ENCODE assay signal across 16 mouse cellular contexts in genomic region chr19:19058710-19059398, GRCm38 (mm10). TPM values are rescaled to one million over a fixed set of nuclear protein-coding genes. Genes with fewer than 3 reads are reported as not detected.
DNase-seq lines count a peak whose midpoint lies in the region; ATAC-seq and TF ChIP-seq lines count a peak whose summit lies in the region.
"Had no signal": no experiment of that assay in that cellular context is flagged by ENCODE, and none has a peak within 500 bp of the region (broad histone marks: within the 10 kb centered on the region; RNA-seq: fewer than 3 reads in every experiment).

No protein-coding gene starts in this region.

- H3K9ac ChIP-seq in hindbrain, embryonic 11.5 days (ENCODE audit: low read depth, low read length), result no peak overlapping the region
- no peak overlapping the region for H3K9ac ChIP-seq in hindbrain, embryonic 12.5 days
- H3K9ac ChIP-seq in midbrain, embryonic 16.5 days (ENCODE audit: low read depth, low read length), result 0 out of 2 replicates have a peak overlapping the region, but pooled peaks have one; percentile 2
- no peak overlapping the region for H3K9ac ChIP-seq in lung, postnatal 0 days (replicated peaks; ENCODE audit: low read depth)
- H3K9ac ChIP-seq: heart, embryonic 15.5 days; lung, embryonic 15.5 days had no signal

- no peak overlapping the region for H3K27ac ChIP-seq in hindbrain, embryonic 11.5 days (ENCODE audit: low read depth, low read length)
- H3K27ac ChIP-seq in hindbrain, embryonic 10.5 days, result no peak overlapping the region; the same call in 1 of the 2 replicates
- H3K27ac ChIP-seq in cortical plate, adult 2 months (ENCODE audit: insufficient read depth, low read length), result peak overlapping the region; percentile 59; the same call in 1 of the 2 replicates
- H3K27ac ChIP-seq in hindbrain, embryonic 12.5 days, result no peak overlapping the region
- no peak overlapping the region for H3K27ac ChIP-seq in midbrain, embryonic 16.5 days (ENCODE audit: low read length)
- no peak overlapping the region for H3K27ac ChIP-seq in lung, postnatal 0 days (ENCODE audit: low read length)
- H3K27ac ChIP-seq in heart, embryonic 10.5 days, result no peak overlapping the region
- H3K27ac ChIP-seq: heart, embryonic 15.5 days; lung, embryonic 15.5 days had no signal

- 76% methylated on average over 10 of the region's 10 CpGs for WGBS in hindbrain, embryonic 11.5 days
- WGBS in hindbrain, embryonic 10.5 days, result 75% methylated on average over 10 of the region's 10 CpGs
- WGBS in hindbrain, embryonic 12.5 days, result 56% methylated on average over 10 of the region's 10 CpGs
- WGBS in midbrain, embryonic 16.5 days, result 28% methylated on average over 10 of the region's 10 CpGs
- WGBS in lung, postnatal 0 days, result 84% methylated on average over 10 of the region's 10 CpGs
- 79% methylated on average over 10 of the region's 10 CpGs for WGBS in heart, embryonic 10.5 days

- DNase-seq in hindbrain, embryonic 11.5 days (ENCODE audit: low spot score), result no peak
- no peak for DNase-seq in hindbrain, embryonic 10.5 days (ENCODE audit: low spot score)
- DNase-seq in lung, postnatal 0 days (ENCODE audit: low spot score), result no peak
- DNase-seq in heart, embryonic 10.5 days (ENCODE audit: low spot score), result no peak
- DNase-seq in thymus, postnatal 10 days (ENCODE audit: low spot score in 2 of 2), result no peak
- DNase-seq: cerebellum, postnatal 10 days; gastrocnemius, postnatal 14 days; kidney, adult 2 months; thymus, postnatal 14 days had no signal

- peak; percentile 75 for ATAC-seq in hindbrain, embryonic 11.5 days (ENCODE audit: low FRiP score)
- ATAC-seq in hindbrain, embryonic 12.5 days (ENCODE audit: low FRiP score), result peak; percentile 75
- peak; percentile 80 for ATAC-seq in midbrain, embryonic 16.5 days
- ATAC-seq in lung, postnatal 0 days, result no peak

- no peak overlapping the region for H3K4me3 ChIP-seq in hindbrain, embryonic 11.5 days (ENCODE audit: low read depth, low read length)
- H3K4me3 ChIP-seq in hindbrain, embryonic 10.5 days, result no peak overlapping the region
- H3K4me3 ChIP-seq in cortical plate, adult 2 months (ENCODE audit: insufficient read depth, low read length), result no peak overlapping the region
- H3K4me3 ChIP-seq in hindbrain, embryonic 12.5 days, result no peak overlapping the region
- H3K4me3 ChIP-seq in midbrain, embryonic 16.5 days (ENCODE audit: low read depth, low read length), result no peak overlapping the region
- H3K4me3 ChIP-seq in lung, postnatal 0 days (ENCODE audit: low read depth, low read length), result no peak overlapping the region
- H3K4me3 ChIP-seq in heart, embryonic 10.5 days, result no peak overlapping the region
- H3K4me3 ChIP-seq: erythroblast, embryonic 14.5 days; heart, embryonic 15.5 days; lung, embryonic 15.5 days had no signal

- no peak for TF ChIP-seq EP300 in lung, postnatal 0 days (IDR thresholded peaks at IDR 0.05)

- no peak overlapping the region for H3K4me2 ChIP-seq in hindbrain, embryonic 11.5 days (replicated peaks; ENCODE audit: low read depth, low read length)
- H3K4me2 ChIP-seq in hindbrain, embryonic 12.5 days (replicated peaks), result 0 out of 2 replicates have a peak overlapping the region, but pooled peaks have one; percentile 13
- H3K4me2 ChIP-seq in midbrain, embryonic 16.5 days (ENCODE audit: low read length), result peak overlapping the region; percentile 32
- no peak overlapping the region for H3K4me2 ChIP-seq in lung, postnatal 0 days (replicated peaks; ENCODE audit: low read depth, low read length)
- H3K4me2 ChIP-seq: heart, embryonic 15.5 days; lung, embryonic 15.5 days had no signal

- no peaks in the 10 kb centered on the region for H3K27me3 ChIP-seq in hindbrain, embryonic 11.5 days (ENCODE audit: control insufficient read depth, insufficient read depth, low read length)
- H3K27me3 ChIP-seq in hindbrain, embryonic 10.5 days (ENCODE audit: insufficient read depth, poor library complexity, severe bottlenecking), result no peaks in the 10 kb centered on the region
- no peaks in the 10 kb centered on the region for H3K27me3 ChIP-seq in hindbrain, embryonic 12.5 days
- H3K27me3 ChIP-seq in midbrain, embryonic 16.5 days (ENCODE audit: control insufficient read depth, insufficient read depth, low read depth, low read length), result no peaks in the 10 kb centered on the region
- no peaks in the 10 kb centered on the region for H3K27me3 ChIP-seq in lung, postnatal 0 days (replicated peaks; ENCODE audit: insufficient read depth, low read length)
- no peaks in the 10 kb centered on the region for H3K27me3 ChIP-seq in heart, embryonic 10.5 days (ENCODE audit: insufficient read depth, poor library complexity, severe bottlenecking)
- H3K27me3 ChIP-seq: heart, embryonic 15.5 days; lung, embryonic 15.5 days had no signal

- TF ChIP-seq POLR2A in cortical plate, adult 2 months (IDR thresholded peaks at IDR 0.05; ENCODE audit: extremely low read depth, insufficient read depth, low read length), result no peak

- no peak for TF ChIP-seq CTCF in cortical plate, adult 2 months (IDR thresholded peaks at IDR 0.05; ENCODE audit: extremely low read depth, insufficient read depth, low read length)
- no peak for TF ChIP-seq CTCF in lung, postnatal 0 days (IDR thresholded peaks at IDR 0.05)

- no peaks in the 10 kb centered on the region for H3K36me3 ChIP-seq in hindbrain, embryonic 11.5 days (ENCODE audit: control insufficient read depth, insufficient read depth, low read length)
- no peaks in the 10 kb centered on the region for H3K36me3 ChIP-seq in hindbrain, embryonic 10.5 days
- H3K36me3 ChIP-seq in hindbrain, embryonic 12.5 days, result no peaks in the 10 kb centered on the region
- H3K36me3 ChIP-seq in midbrain, embryonic 16.5 days (ENCODE audit: control insufficient read depth, insufficient read depth, low read length), result no peaks in the 10 kb centered on the region
- H3K36me3 ChIP-seq in lung, postnatal 0 days (ENCODE audit: insufficient read depth, low read length), result no peaks in the 10 kb centered on the region
- H3K36me3 ChIP-seq in heart, embryonic 10.5 days, result no peaks in the 10 kb centered on the region
- H3K36me3 ChIP-seq: heart, embryonic 15.5 days; lung, embryonic 15.5 days had no signal

- H3K9me3 ChIP-seq in hindbrain, embryonic 11.5 days (ENCODE audit: control insufficient read depth, low read length), result no peaks in the 10 kb centered on the region
- H3K9me3 ChIP-seq in hindbrain, embryonic 10.5 days, result no peaks in the 10 kb centered on the region
- H3K9me3 ChIP-seq in hindbrain, embryonic 12.5 days (replicated peaks), result no peaks in the 10 kb centered on the region
- H3K9me3 ChIP-seq in midbrain, embryonic 16.5 days (replicated peaks; ENCODE audit: control insufficient read depth, low read length, poor library complexity, severe bottlenecking), result no peaks in the 10 kb centered on the region
- H3K9me3 ChIP-seq in lung, postnatal 0 days (ENCODE audit: low read length), result no peaks in the 10 kb centered on the region
- H3K9me3 ChIP-seq in heart, embryonic 10.5 days, result no peaks in the 10 kb centered on the region
- H3K9me3 ChIP-seq: heart, embryonic 15.5 days; lung, embryonic 15.5 days had no signal

- no peaks in the 10 kb centered on the region for H3K4me1 ChIP-seq in hindbrain, embryonic 11.5 days (replicated peaks; ENCODE audit: control insufficient read depth, insufficient read depth, low read length)
- H3K4me1 ChIP-seq in hindbrain, embryonic 10.5 days (replicated peaks), result peaks cover 5% of the 10 kb centered on the region; the same call in 1 of the 2 replicates
- no peaks in the 10 kb centered on the region; the same call in 1 of the 2 replicates for H3K4me1 ChIP-seq in cortical plate, adult 2 months (ENCODE audit: control insufficient read depth, insufficient read depth, low read length)
- H3K4me1 ChIP-seq in hindbrain, embryonic 12.5 days, result peaks cover 10% of the 10 kb centered on the region
- peaks cover 22% of the 10 kb centered on the region for H3K4me1 ChIP-seq in midbrain, embryonic 16.5 days (ENCODE audit: control insufficient read depth, insufficient read depth, low read length)
- no peaks in the 10 kb centered on the region for H3K4me1 ChIP-seq in lung, postnatal 0 days (ENCODE audit: insufficient read depth, low read depth, low read length)
- H3K4me1 ChIP-seq in heart, embryonic 10.5 days, result no peaks in the 10 kb centered on the region
- H3K4me1 ChIP-seq: heart, embryonic 15.5 days; lung, embryonic 15.5 days had no signal

RNA-seq across cellular contexts. Expression of gene Rorb, which starts 52.1 kb away (rescaled TPM):
- 2.6 and 3.3 TPM in 2 replicates for polyA plus RNA-seq in hindbrain, embryonic 11.5 days (2014; fragmentation: Nextera tagmentation; extraction: Ambion mirVana)
- polyA plus RNA-seq in hindbrain, embryonic 10.5 days (2016; fragmentation: Nextera tagmentation; extraction: Ambion mirVana), result 1.4 and 1.7 TPM in 2 replicates
- 22.1 and 22.4 TPM in 2 replicates for polyA plus RNA-seq in cortical plate, adult 2 months (2012; rRNA removed)
- 4.1 and 4.5 TPM in 2 replicates for polyA plus RNA-seq in hindbrain, embryonic 12.5 days (2016; fragmentation: Nextera tagmentation; extraction: Ambion mirVana)
- 18.4 and 23.0 TPM in 2 replicates for polyA plus RNA-seq in midbrain, embryonic 16.5 days (2015; fragmentation: Nextera tagmentation; extraction: Ambion mirVana)
- 0.14 and 0.23 TPM in 2 replicates for polyA plus RNA-seq in lung, postnatal 0 days (2015; fragmentation: Nextera tagmentation; extraction: Ambion mirVana)
- 0.14 and 0.18 TPM in 2 replicates for polyA plus RNA-seq in heart, embryonic 10.5 days (2016; fragmentation: Nextera tagmentation; extraction: Ambion mirVana)
- polyA plus RNA-seq: erythroblast, embryonic 14.5 days; spleen, adult 2 months had no signal

Comparison
In these comparisons a context has a peak if more than half of its experiments do, and no peak if none do; other contexts are left out.
1. H3K4me2 ChIP-seq: peak in hindbrain, embryonic 12.5 days (single experiment) and midbrain, embryonic 16.5 days (single experiment); none in hindbrain, embryonic 11.5 days (single experiment) and lung, postnatal 0 days (single experiment).